Mouse (Mus musculus): Measurements from ENCODE around the gene Ttc33. TPM values are rescaled to one million over a fixed set of nuclear protein-coding genes. Genes with fewer than 3 reads are reported as not detected.

Gene Ttc33
- 21.3 TPM in 2 replicates for total RNA-seq (2014; rRNA removed)
- 39.3 and 44.9 TPM in 2 replicates for polyA plus RNA-seq (2015; fragmentation: Nextera tagmentation; extraction: Ambion mirVana)

GRCm38 (mm10) chr15:5185366-5186292 is at the start of gene Ttc33:
TSS of gene Ttc33 (plus strand) at chr15:5185525.
- H3K4me1 ChIP-seq (ENCODE audit: insufficient read depth, low read length) = peaks cover 8% of the 10 kb centered on the region; the same call in 1 of the 2 replicates
- no peaks in the 10 kb centered on the region for H3K27me3 ChIP-seq (ENCODE audit: insufficient read depth, low read length)
- H3K4me2 ChIP-seq (ENCODE audit: low read depth, low read length) = peak within 1 kb of the TSS; percentile 88
- peak; percentile 64 for TF ChIP-seq CTCF (IDR thresholded peaks at IDR 0.05; ENCODE audit: low read depth)
- peak within 1 kb of the TSS; percentile 89 for H3K27ac ChIP-seq
- under 1% methylated on average over 55 of the region's 55 CpGs for WGBS
- H3K36me3 ChIP-seq (ENCODE audit: insufficient read depth, low read length) = no peaks in the 10 kb centered on the region
- peak within 1 kb of the TSS; percentile 82 for H3K9ac ChIP-seq (replicated peaks; ENCODE audit: low read length)
- H3K9me3 ChIP-seq (ENCODE audit: low read length) = no peaks in the 10 kb centered on the region
- peak within 1 kb of the TSS; percentile 95 for H3K4me3 ChIP-seq (ENCODE audit: low read length)
- peak; percentile 89 for DNase-seq (ENCODE audit: low spot score)
- peak; percentile 89 for ATAC-seq

GRCm38 (mm10) chr15:5138021-5138856 is 47.1 kb upstream of the Ttc33 start:
- no peaks in the 10 kb centered on the region for H3K36me3 ChIP-seq (ENCODE audit: insufficient read depth, low read length)
- ATAC-seq = peak; percentile 44; the same call in 1 of the 2 replicates
- H3K4me1 ChIP-seq (ENCODE audit: insufficient read depth, low read length) = no peaks in the 10 kb centered on the region; the same call in 1 of the 2 replicates
- no peaks in the 10 kb centered on the region for H3K27me3 ChIP-seq (ENCODE audit: insufficient read depth, low read length)
- no peak overlapping the region for H3K4me2 ChIP-seq (ENCODE audit: low read depth, low read length)
- no peaks in the 10 kb centered on the region for H3K9me3 ChIP-seq (ENCODE audit: low read length)
- WGBS = 63% methylated on average over 9 of the region's 9 CpGs
- TF ChIP-seq CTCF (IDR thresholded peaks at IDR 0.05; ENCODE audit: low read depth) = no peak
- no peak overlapping the region for H3K9ac ChIP-seq (replicated peaks; ENCODE audit: low read length)
- H3K27ac ChIP-seq = no peak overlapping the region
- DNase-seq (ENCODE audit: low spot score) = peak; percentile 40
- H3K4me3 ChIP-seq (ENCODE audit: low read length) = no peak overlapping the region

- ATAC-seq (no peak), DNase-seq (ENCODE audit: low spot score) (no peak)
- no peak for TF ChIP-seq CTCF (IDR thresholded peaks at IDR 0.05; ENCODE audit: low read depth)
Measured at GRCm38 (mm10) chr15:5139366-5139765, 46.0 kb upstream of the Ttc33 start.

GRCm38 (mm10) chr15:5139863-5140262 is 45.5 kb upstream of the Ttc33 start:
- H3K4me2 ChIP-seq (ENCODE audit: low read depth, low read length) = no peak overlapping the region
- H3K27me3 ChIP-seq (ENCODE audit: insufficient read depth, low read length) = no peaks in the 10 kb centered on the region
- TF ChIP-seq CTCF (IDR thresholded peaks at IDR 0.05; ENCODE audit: low read depth) = no peak
- H3K9me3 ChIP-seq (ENCODE audit: low read length) = no peaks in the 10 kb centered on the region
- no peak overlapping the region for H3K27ac ChIP-seq
- WGBS = 91% methylated on average over 7 of the region's 7 CpGs
- ATAC-seq (no peak), DNase-seq (ENCODE audit: low spot score) (no peak)
- H3K4me3 ChIP-seq (ENCODE audit: low read length) = no peak overlapping the region
- peaks cover 2% of the 10 kb centered on the region; the same call in 1 of the 2 replicates for H3K4me1 ChIP-seq (ENCODE audit: insufficient read depth, low read length)
- no peak overlapping the region for H3K9ac ChIP-seq (replicated peaks; ENCODE audit: low read length)
- no peaks in the 10 kb centered on the region for H3K36me3 ChIP-seq (ENCODE audit: insufficient read depth, low read length)

More at GRCm38 (mm10) chr15:5139366-5139765, 46.0 kb upstream of the Ttc33 start:
- no peak overlapping the region for H3K4me3 ChIP-seq (ENCODE audit: low read length)
- WGBS = 89% methylated on average over 2 of the region's 2 CpGs
- H3K9ac ChIP-seq (replicated peaks; ENCODE audit: low read length) = no peak overlapping the region
- H3K4me2 ChIP-seq (ENCODE audit: low read depth, low read length) = no peak overlapping the region
- H3K9me3 ChIP-seq (ENCODE audit: low read length) = no peaks in the 10 kb centered on the region
- H3K36me3 ChIP-seq (ENCODE audit: insufficient read depth, low read length) = no peaks in the 10 kb centered on the region
- no peaks in the 10 kb centered on the region for H3K27me3 ChIP-seq (ENCODE audit: insufficient read depth, low read length)
- H3K27ac ChIP-seq = no peak overlapping the region
- H3K4me1 ChIP-seq (ENCODE audit: insufficient read depth, low read length) = no peaks in the 10 kb centered on the region; the same call in 1 of the 2 replicates

GRCm38 (mm10) chr15:5140357-5140756 is 45.0 kb upstream of the Ttc33 start:
- Histone ChIP-seq H3K36me3 (ENCODE audit: insufficient read depth, low read length) (no peaks in the 10 kb centered on the region), H3K9ac (replicated peaks; ENCODE audit: low read length) (no peak overlapping the region), H3K27ac (no peak overlapping the region), H3K27me3 (ENCODE audit: insufficient read depth, low read length) (no peaks in the 10 kb centered on the region), H3K4me1 (ENCODE audit: insufficient read depth, low read length) (peaks cover 7% of the 10 kb centered on the region; the same call in 1 of the 2 replicates), H3K4me2 (ENCODE audit: low read depth, low read length) (no peak overlapping the region), H3K4me3 (ENCODE audit: low read length) (no peak overlapping the region), H3K9me3 (ENCODE audit: low read length) (no peaks in the 10 kb centered on the region)
- no peak for TF ChIP-seq CTCF (IDR thresholded peaks at IDR 0.05; ENCODE audit: low read depth)
- DNase-seq (ENCODE audit: low spot score) (no peak), ATAC-seq (no peak)

GRCm38 (mm10) chr15:5142047-5142446 is 43.3 kb upstream of the Ttc33 start:
- H3K27me3 ChIP-seq (ENCODE audit: insufficient read depth, low read length) = no peaks in the 10 kb centered on the region
- H3K4me3 ChIP-seq (ENCODE audit: low read length) = no peak overlapping the region
- WGBS = 75% methylated on average over 5 of the region's 5 CpGs
- no peak overlapping the region for H3K4me2 ChIP-seq (ENCODE audit: low read depth, low read length)
- no peak for ATAC-seq
- TF ChIP-seq CTCF (IDR thresholded peaks at IDR 0.05; ENCODE audit: low read depth) = no peak
- peaks cover 9% of the 10 kb centered on the region; the same call in 1 of the 2 replicates for H3K4me1 ChIP-seq (ENCODE audit: insufficient read depth, low read length)
- no peak for DNase-seq (ENCODE audit: low spot score)
- H3K9me3 ChIP-seq (ENCODE audit: low read length) = no peaks in the 10 kb centered on the region
- no peak overlapping the region for H3K27ac ChIP-seq
- no peaks in the 10 kb centered on the region for H3K36me3 ChIP-seq (ENCODE audit: insufficient read depth, low read length)
- H3K9ac ChIP-seq (replicated peaks; ENCODE audit: low read length) = no peak overlapping the region
